Mouse (Mus musculus) lung, postnatal 0 days (tissue): Measurements from ENCODE around the gene Pea15a. TPM values are rescaled to one million over a fixed set of nuclear protein-coding genes. Genes with fewer than 3 reads are reported as not detected.
A peak's percentile ranks its signal among the peaks of the same experiment; 100 is the strongest.
"Not testable (repeated sequence)": the region's sequence is repeated elsewhere in the genome, so short reads cannot be mapped to it uniquely, and the experiment has no call there.

ENCODE experiments used
- ATAC-seq: fragments of 200-750 bp; cut with Nextera tagmentation; 2 replicates; pipeline ENCODE4 v1.8.0; 2017; ENCODE audit warnings: moderate library complexity
- DNase-seq: peaks from one replicate; pipeline ENCODE4 v3.0.0-alpha.2; 2016; ENCODE audit warnings: low spot score
- H3K27ac ChIP-seq: fragments of 300-500 bp; sonication (generic); 2 replicates; pipeline ENCODE4 v1.5.1; 2014; ENCODE audit warnings: antibody characterized with exemption, mild to moderate bottlenecking, low read length, mixed read lengths
- H3K27me3 ChIP-seq: fragments of 300-500 bp; sonication (generic); replicated peaks from 2 replicates; pipeline ENCODE4 v1.6.1; 2014; ENCODE audit warnings: low read length, mixed read lengths; ENCODE audit not compliant: insufficient read depth
- H3K36me3 ChIP-seq: fragments of 300-500 bp; sonication (generic); 2 replicates; pipeline ENCODE4 v1.6.1; 2014; ENCODE audit warnings: low read length, mixed read lengths; ENCODE audit not compliant: insufficient read depth
- H3K4me1 ChIP-seq: fragments of 300-500 bp; sonication (generic); 2 replicates; pipeline ENCODE4 v1.6.1; 2014; ENCODE audit warnings: antibody characterized with exemption, low read depth, low read length, mixed read lengths; ENCODE audit not compliant: insufficient read depth
- H3K4me2 ChIP-seq: fragments of 300-500 bp; sonication (generic); replicated peaks from 2 replicates; pipeline ENCODE4 v1.6.1; 2014; ENCODE audit warnings: low read depth, mild to moderate bottlenecking, low read length, moderate library complexity, mixed read lengths
- H3K4me3 ChIP-seq: fragments of 300-500 bp; sonication (generic); 2 replicates; pipeline ENCODE4 v1.5.1; 2014; ENCODE audit warnings: low read depth, low read length
- H3K9ac ChIP-seq: fragments of 300-500 bp; sonication (generic); replicated peaks from 2 replicates; pipeline ENCODE4 v1.6.1; 2014; ENCODE audit warnings: low read depth, mild to moderate bottlenecking
- H3K9me3 ChIP-seq: fragments of 300-500 bp; sonication (generic); 2 replicates; pipeline ENCODE4 v1.6.1; 2016; ENCODE audit warnings: low read length, mixed read lengths
- CTCF ChIP-seq: IDR thresholded peaks from 2 replicates; pipeline ENCODE4 v1.5.1; 2016; ENCODE audit warnings: antibody characterized with exemption, mild to moderate bottlenecking
- EP300 ChIP-seq: IDR thresholded peaks from 2 replicates; pipeline ENCODE4 v1.6.1; 2016; ENCODE audit warnings: antibody characterized with exemption, mild to moderate bottlenecking, control low read depth
- WGBS: fragments of 180-500 bp; shearing (Covaris S2); extraction: QIAGEN DNeasy Blood & Tissue Kit; methylation state at CpG from one replicate; pipeline ENCODE4 v1.1.7; 2014; 5-methylcytosine and 5-hydroxymethylcytosine counted together
- polyA plus RNA-seq: library from polyadenylated mRNA; unstranded; fragments of >200 nt; fragmentation: Nextera tagmentation; extraction: Ambion mirVana; gene quantifications from 2 replicates; pipeline ENCODE4 v1.2.1, GENCODE M21; 2015

The Pea15a gene
- 114 and 118 TPM in 2 replicates for polyA plus RNA-seq

DNA sequence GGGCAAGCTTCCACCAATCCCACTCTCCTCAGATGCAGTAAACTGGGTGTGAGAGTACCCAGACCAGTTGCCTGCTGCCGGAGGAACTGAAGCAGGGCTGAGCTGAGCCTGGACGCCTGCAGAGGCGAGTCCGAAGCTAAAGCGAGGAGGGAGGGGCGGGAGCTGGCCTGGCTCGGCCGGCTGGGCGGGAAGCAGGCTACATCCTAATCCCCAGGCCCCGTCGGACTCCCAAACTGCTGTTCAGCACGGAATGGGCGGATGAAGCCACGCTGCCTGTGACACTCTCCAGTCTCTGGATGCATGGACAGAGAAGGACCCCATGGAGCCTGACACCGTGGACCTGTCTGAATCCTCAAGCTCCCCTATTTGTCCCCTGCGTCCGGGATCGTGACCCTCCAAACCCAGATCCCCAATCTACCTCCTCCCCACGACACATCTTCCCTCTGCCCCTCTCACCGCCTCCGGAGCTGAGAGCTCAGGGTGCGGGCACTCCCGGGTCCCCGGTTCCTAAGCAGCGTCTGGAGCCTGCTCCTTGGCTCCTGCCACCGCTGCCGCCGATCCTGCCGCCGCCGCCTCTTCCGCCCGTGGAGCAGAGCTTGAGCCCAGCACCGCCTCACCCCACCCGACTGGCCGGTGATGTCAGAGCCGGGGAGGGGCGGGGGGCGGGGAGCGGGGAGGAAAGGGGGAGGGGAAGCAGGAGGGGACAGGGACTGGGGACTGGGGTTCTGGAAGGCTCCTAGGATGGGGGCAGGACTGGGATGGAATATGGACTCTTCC is at the start of gene Pea15a:
Pea15a (minus strand) TSS at position 664 of the 777 bp plus-strand sequence.
- DNase-seq, result peak; percentile 89
- peak within 1 kb of the TSS; percentile 84 for H3K4me2 ChIP-seq
- peaks cover 14% of the 10 kb centered on the region; the same call in 1 of the 2 replicates for H3K4me1 ChIP-seq
- H3K27ac ChIP-seq, result peak within 1 kb of the TSS; percentile 89
- no peak for TF ChIP-seq EP300
- TF ChIP-seq CTCF, result no peak
- peak within 1 kb of the TSS; percentile 70 for H3K9ac ChIP-seq
- peak within 1 kb of the TSS; percentile 67 for H3K4me3 ChIP-seq
- H3K27me3 ChIP-seq, result no peaks in the 10 kb centered on the region
- ATAC-seq, result peak; percentile 90
- H3K9me3 ChIP-seq, result no peaks in the 10 kb centered on the region
- no peaks in the 10 kb centered on the region for H3K36me3 ChIP-seq
- 1% methylated on average over 38 of the region's 40 CpGs for WGBS

GRCm38 (mm10) chr1:172247679-172248078 is 41.1 kb upstream of the Pea15a start:
- no peak for TF ChIP-seq EP300
- TF ChIP-seq CTCF, result peak; percentile 68
- ATAC-seq, result 0 out of 2 replicates have a peak, but pooled peaks have one; percentile 21
- H3K27ac ChIP-seq, result no peak overlapping the region
- 41% methylated on average over 2 of the region's 2 CpGs for WGBS
- no peak overlapping the region for H3K4me3 ChIP-seq
- no peaks in the 10 kb centered on the region for H3K27me3 ChIP-seq
- DNase-seq, result peak; percentile 24
- no peaks in the 10 kb centered on the region for H3K4me1 ChIP-seq
- H3K9me3 ChIP-seq, result no peaks in the 10 kb centered on the region
- no peak overlapping the region for H3K4me2 ChIP-seq
- H3K36me3 ChIP-seq, result no peaks in the 10 kb centered on the region
- H3K9ac ChIP-seq, result no peak overlapping the region

GRCm38 (mm10) chr1:172247216-172247615 is 40.6 kb upstream of the Pea15a start:
- H3K4me2 ChIP-seq, result no peak overlapping the region
- no peak for TF ChIP-seq CTCF
- no peak for TF ChIP-seq EP300
- 61% methylated on average over 4 of the region's 4 CpGs for WGBS

GRCm38 (mm10) chr1:172244645-172245044 is 38.0 kb upstream of the Pea15a start:
- H3K4me1 ChIP-seq, DNase-seq, H3K4me2 ChIP-seq, H3K9me3 ChIP-seq, H3K36me3 ChIP-seq, ATAC-seq, H3K27me3 ChIP-seq, H3K4me3 ChIP-seq, H3K27ac ChIP-seq, H3K9ac ChIP-seq: not testable (repeated sequence)
- whole genome bisulfite sequencing, result 40% methylated on average over 23 of the region's 23 CpGs

More at GRCm38 (mm10) chr1:172247216-172247615, 40.6 kb upstream of the Pea15a start:
- Histone ChIP-seq H3K9ac (no peak overlapping the region), H3K36me3 (no peaks in the 10 kb centered on the region), H3K4me3 (no peak overlapping the region), H3K27me3 (no peaks in the 10 kb centered on the region), H3K27ac (no peak overlapping the region), H3K9me3 (no peaks in the 10 kb centered on the region), H3K4me1 (no peaks in the 10 kb centered on the region)
- ATAC-seq, result no peak
- DNase-seq, result no peak

DNA sequence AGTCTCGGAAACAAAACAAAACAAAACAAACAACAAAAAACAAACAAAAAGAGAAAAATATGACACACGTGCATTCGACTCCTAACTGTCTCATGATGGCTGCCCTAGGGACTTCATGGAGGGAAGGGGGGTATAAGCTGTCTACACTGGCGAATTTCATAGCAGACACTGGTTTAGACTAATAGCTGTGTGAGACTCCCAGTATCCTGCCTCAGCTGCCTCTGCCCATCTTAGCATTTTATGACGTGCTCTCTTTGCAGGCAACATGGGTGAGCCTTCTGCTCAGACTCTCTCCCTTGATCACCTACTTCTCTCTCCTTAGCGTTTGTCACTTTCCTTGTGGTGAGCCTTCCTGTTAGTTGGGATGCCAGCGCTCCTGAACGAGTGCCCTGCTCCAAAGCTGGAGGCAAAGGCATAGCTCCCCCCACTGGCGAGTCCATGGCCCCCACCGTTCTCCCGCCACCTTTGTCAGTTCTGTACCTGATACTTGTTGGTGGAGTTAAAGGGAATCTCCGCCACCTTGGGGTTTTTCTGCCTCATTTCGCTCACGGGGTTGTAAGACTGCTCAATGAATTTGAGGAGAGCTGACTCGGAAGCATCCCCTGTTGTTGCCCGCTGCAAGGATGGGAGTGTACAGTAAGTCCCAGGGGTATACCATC is 37.1 kb upstream of the Pea15a start:
- no peaks in the 10 kb centered on the region for H3K9me3 ChIP-seq
- H3K4me1 ChIP-seq, result no peaks in the 10 kb centered on the region
- 36% methylated on average over 16 of the region's 16 CpGs for WGBS
- no peaks in the 10 kb centered on the region for H3K27me3 ChIP-seq
- no peak overlapping the region for H3K9ac ChIP-seq
- ATAC-seq (no peak), DNase-seq (no peak)
- H3K4me3 ChIP-seq, result no peak overlapping the region
- H3K4me2 ChIP-seq, result no peak overlapping the region
- no peak overlapping the region for H3K27ac ChIP-seq
- H3K36me3 ChIP-seq, result no peaks in the 10 kb centered on the region
- TF ChIP-seq CTCF (peak; percentile 60), EP300 (no peak)

- no peaks in the 10 kb centered on the region for H3K27me3 ChIP-seq
- H3K9me3 ChIP-seq, result no peaks in the 10 kb centered on the region
- no peak overlapping the region for H3K4me2 ChIP-seq
- DNase-seq (peak; percentile 62), ATAC-seq (peak; percentile 78)
- H3K27ac ChIP-seq, result no peak overlapping the region
- TF ChIP-seq EP300 (no peak), CTCF (no peak)
- 42% methylated on average over 2 of the region's 2 CpGs for WGBS
- H3K4me1 ChIP-seq, result no peaks in the 10 kb centered on the region
- no peak overlapping the region for H3K4me3 ChIP-seq
- no peaks in the 10 kb centered on the region for H3K36me3 ChIP-seq
- H3K9ac ChIP-seq, result no peak overlapping the region
These were observed 35.8 kb upstream of the Pea15a start for GRCm38 (mm10) chr1:172242401-172242800.
